Mouse (Mus musculus) MEL (cell line): Measurements from ENCODE around the gene Gdf1. TPM values are rescaled to one million over a fixed set of nuclear protein-coding genes. Genes with fewer than 3 reads are reported as not detected.

Experiments
- DNase-seq: peaks from one replicate; pipeline ENCODE4 v3.0.0; 2011; ENCODE audit warnings: low read depth, low spot score
- H3K27ac ChIP-seq: 2 replicates; pipeline ENCODE4 v1.5.1; 2012; ENCODE audit warnings: low read depth, mild to moderate bottlenecking, control low read depth, low read length, moderate library complexity; ENCODE audit not compliant: control insufficient read depth
- H3K27me3 ChIP-seq, 2 experiments: fragments of 150-350 bp in 1 of 2; sonication (generic) in 1 of 2; 2 replicates each; pipeline ENCODE4 v1.6.1; 2012; ENCODE audit warnings: low read length in 2 of 2, mild to moderate bottlenecking in 2 of 2, improper control_type of control experiment in 1 of 2, moderate library complexity in 1 of 2; ENCODE audit not compliant: insufficient read depth in 2 of 2, control insufficient read depth in 1 of 2
- H3K36me3 ChIP-seq, 2 experiments: 2 replicates each; pipeline ENCODE4 v1.6.1; 2012 to 2014; ENCODE audit warnings: low read length in 2 of 2, improper control_type of control experiment in 1 of 2, inconsistent platforms in 1 of 2, mild to moderate bottlenecking in 1 of 2; ENCODE audit not compliant: insufficient read depth in 2 of 2, control insufficient read depth in 1 of 2
- H3K4me1 ChIP-seq, 2 experiments: fragments of 150-350 bp in 1 of 2; sonication (generic) in 1 of 2; 2 replicates each; pipeline ENCODE4 v1.6.1; 2012; ENCODE audit warnings: low read length in 2 of 2, improper control_type of control experiment in 1 of 2, mild to moderate bottlenecking in 1 of 2; ENCODE audit not compliant: insufficient read depth in 2 of 2, control insufficient read depth in 1 of 2
- H3K4me3 ChIP-seq, 2 experiments: fragments of 150-350 bp in 1 of 2; sonication (generic) in 1 of 2; 2 replicates each; pipeline ENCODE4 v1.5.1; 2012; ENCODE audit warnings: low read depth in 2 of 2, low read length in 2 of 2, mild to moderate bottlenecking in 2 of 2, moderate library complexity in 2 of 2, control low read depth in 1 of 2, improper control_type of control experiment in 1 of 2; ENCODE audit not compliant: control insufficient read depth in 1 of 2, insufficient read depth in 1 of 2
- H3K79me2 ChIP-seq: 2 replicates; pipeline ENCODE4 v1.6.1; 2012; ENCODE audit warnings: mild to moderate bottlenecking, low read length, moderate library complexity; ENCODE audit not compliant: control insufficient read depth, poor library complexity, insufficient read depth
- H3K9ac ChIP-seq: 2 replicates; pipeline ENCODE4 v1.6.1; 2012; ENCODE audit warnings: low read depth, mild to moderate bottlenecking, control low read depth, low read length, moderate library complexity; ENCODE audit not compliant: control insufficient read depth, poor library complexity, severe bottlenecking
- H3K9me3 ChIP-seq: fragments of 150-350 bp; sonication (generic); replicated peaks from 2 replicates; pipeline ENCODE4 v1.6.1; 2012; ENCODE audit warnings: mild to moderate bottlenecking, low read length, improper control_type of control experiment, moderate library complexity; ENCODE audit not compliant: insufficient read depth
- CHD2 ChIP-seq: IDR thresholded peaks from 2 replicates; pipeline ENCODE4 v1.6.1; 2011; ENCODE audit warnings: low read length, improper control_type of control experiment
- CTCF ChIP-seq, 3 experiments: IDR thresholded peaks in 2 of 3; conservative IDR thresholded peaks in 1 of 3; 2 replicates each; pipeline ENCODE4 v1.5.1; 2011 to 2012; ENCODE audit warnings: low read length in 3 of 3, low read depth in 2 of 3, mild to moderate bottlenecking in 2 of 3, improper control_type of control experiment in 1 of 3, inconsistent platforms in 1 of 3, mixed read lengths in 1 of 3, moderate library complexity in 1 of 3; ENCODE audit not compliant: control insufficient read depth in 1 of 3, insufficient read depth in 1 of 3, poor library complexity in 1 of 3, severe bottlenecking in 1 of 3
- E2F4 ChIP-seq: IDR thresholded peaks from 2 replicates; pipeline ENCODE4 v1.6.1; 2011; ENCODE audit warnings: low read depth, low read length, improper control_type of control experiment, borderline replicate concordance
- ELF1 ChIP-seq: IDR thresholded peaks from 2 replicates; pipeline ENCODE4 v1.6.1; 2014; ENCODE audit warnings: low read depth, mild to moderate bottlenecking, inconsistent platforms, low read length, improper control_type of control experiment, moderate library complexity
- EP300 ChIP-seq, 2 experiments: IDR thresholded peaks; 2 replicates each; pipeline ENCODE4 v1.6.1; 2011; ENCODE audit warnings: improper control_type of control experiment in 2 of 2, low read length in 2 of 2, low read depth in 1 of 2, mild to moderate bottlenecking in 1 of 2
- ETS1 ChIP-seq: IDR thresholded peaks from 2 replicates; pipeline ENCODE4 v1.6.1; 2012; ENCODE audit warnings: low read depth, mild to moderate bottlenecking, inconsistent platforms, low read length, improper control_type of control experiment, moderate library complexity
- GABPA ChIP-seq: IDR thresholded peaks from 2 replicates; pipeline ENCODE4 v1.6.1; 2012; ENCODE audit warnings: low read depth, mild to moderate bottlenecking, inconsistent platforms, low read length, improper control_type of control experiment, moderate library complexity
- GATA1 ChIP-seq: IDR thresholded peaks from 2 replicates; pipeline ENCODE4 v1.6.1; 2011; ENCODE audit warnings: low read depth, low read length, improper control_type of control experiment
- HCFC1 ChIP-seq: IDR thresholded peaks from 2 replicates; pipeline ENCODE4 v1.6.1; 2012; ENCODE audit warnings: low read depth, mild to moderate bottlenecking, inconsistent platforms, low read length, improper control_type of control experiment, moderate library complexity
- JUND ChIP-seq: IDR thresholded peaks from 2 replicates; pipeline ENCODE4 v1.6.1; 2011; ENCODE audit warnings: low read depth, mild to moderate bottlenecking, improper control_type of control experiment, low read length
- KAT2A ChIP-seq: conservative IDR thresholded peaks from 2 replicates; pipeline ENCODE4 v1.6.1; 2012; ENCODE audit warnings: low read depth, low read length, improper control_type of control experiment, inconsistent platforms
- MAFK ChIP-seq: IDR thresholded peaks from 2 replicates; pipeline ENCODE4 v1.6.1; 2011; ENCODE audit warnings: low read depth, mild to moderate bottlenecking, low read length, improper control_type of control experiment, borderline replicate concordance
- MAX ChIP-seq: IDR thresholded peaks from 2 replicates; pipeline ENCODE4 v1.6.1; 2011; ENCODE audit warnings: low read length, improper control_type of control experiment
- MAZ ChIP-seq: IDR thresholded peaks from 2 replicates; pipeline ENCODE4 v1.6.1; 2012; ENCODE audit warnings: low read depth, mild to moderate bottlenecking, inconsistent platforms, low read length, improper control_type of control experiment
- MXI1 ChIP-seq: IDR thresholded peaks from 2 replicates; pipeline ENCODE4 v1.6.1; 2011; ENCODE audit warnings: mild to moderate bottlenecking, low read depth, low read length, improper control_type of control experiment
- MYC ChIP-seq: IDR thresholded peaks from 2 replicates; pipeline ENCODE4 v1.6.1; 2011; ENCODE audit warnings: low read depth, mild to moderate bottlenecking, low read length, improper control_type of control experiment, moderate library complexity
- NELFE ChIP-seq: IDR thresholded peaks from 2 replicates; pipeline ENCODE4 v1.6.1; 2011; ENCODE audit warnings: low read depth, low read length, improper control_type of control experiment
- NRF1 ChIP-seq: IDR thresholded peaks from 2 replicates; pipeline ENCODE4 v1.6.1; 2014; ENCODE audit warnings: low read depth, mild to moderate bottlenecking, inconsistent platforms, low read length, improper control_type of control experiment, moderate library complexity; ENCODE audit not compliant: poor library complexity, insufficient read depth, severe bottlenecking
- POLR2A ChIP-seq, 2 experiments: IDR thresholded peaks; 2 replicates each; pipeline ENCODE4 v1.6.1; 2011 to 2012; ENCODE audit warnings: low read length in 2 of 2, mild to moderate bottlenecking in 2 of 2, control low read depth in 1 of 2, improper control_type of control experiment in 1 of 2, low read depth in 1 of 2, moderate library complexity in 1 of 2; ENCODE audit not compliant: control insufficient read depth in 1 of 2, insufficient read depth in 1 of 2, poor library complexity in 1 of 2
- POLR2AphosphoS2 ChIP-seq: IDR thresholded peaks from 2 replicates; pipeline ENCODE4 v1.6.1; 2011; ENCODE audit warnings: low read length, improper control_type of control experiment
- RAD21 ChIP-seq: IDR thresholded peaks from 2 replicates; pipeline ENCODE4 v1.6.1; 2011; ENCODE audit warnings: mild to moderate bottlenecking, low read depth, low read length, improper control_type of control experiment
- SMC3 ChIP-seq: IDR thresholded peaks from 2 replicates; pipeline ENCODE4 v1.6.1; 2011; ENCODE audit warnings: low read depth, low read length, improper control_type of control experiment
- TAL1 ChIP-seq: IDR thresholded peaks from 2 replicates; pipeline ENCODE4 v1.6.1; 2012; ENCODE audit warnings: mild to moderate bottlenecking, inconsistent platforms, low read length, moderate library complexity, mixed read lengths
- TBP ChIP-seq: IDR thresholded peaks from 2 replicates; pipeline ENCODE4 v1.8.0; 2011; ENCODE audit warnings: low read depth, low read length, improper control_type of control experiment
- TCF12 ChIP-seq: IDR thresholded peaks from 2 replicates; pipeline ENCODE4 v1.6.1; 2014; ENCODE audit warnings: low read depth, mild to moderate bottlenecking, inconsistent platforms, low read length, improper control_type of control experiment, moderate library complexity
- UBTF ChIP-seq: IDR thresholded peaks from 2 replicates; pipeline ENCODE4 v1.6.1; 2012; ENCODE audit warnings: low read depth, mild to moderate bottlenecking, inconsistent platforms, low read length, improper control_type of control experiment, moderate library complexity, borderline replicate concordance; ENCODE audit not compliant: insufficient read depth
- USF1 ChIP-seq: IDR thresholded peaks from 2 replicates; pipeline ENCODE4 v1.6.1; 2014; ENCODE audit warnings: low read depth, mild to moderate bottlenecking, inconsistent platforms, low read length, improper control_type of control experiment, moderate library complexity
- ZC3H11A ChIP-seq: IDR thresholded peaks from 2 replicates; pipeline ENCODE4 v1.6.1; 2012; ENCODE audit warnings: low read depth, mild to moderate bottlenecking, inconsistent platforms, low read length, improper control_type of control experiment
- ZKSCAN1 ChIP-seq: IDR thresholded peaks from 2 replicates; pipeline ENCODE4 v1.6.1; 2012; ENCODE audit warnings: low read depth, mild to moderate bottlenecking, inconsistent platforms, low read length, improper control_type of control experiment, moderate library complexity
- ZMIZ1 ChIP-seq: IDR thresholded peaks from 2 replicates; pipeline ENCODE4 v1.6.1; 2012; ENCODE audit warnings: low read depth, mild to moderate bottlenecking, inconsistent platforms, low read length, improper control_type of control experiment, moderate library complexity
- ZNF384 ChIP-seq: IDR thresholded peaks from 2 replicates; pipeline ENCODE4 v1.6.1; 2012; ENCODE audit warnings: low read depth, mild to moderate bottlenecking, inconsistent platforms, low read length, improper control_type of control experiment
- polyA plus RNA-seq, 2 experiments: library from polyadenylated mRNA; stranded (reverse) in 1 of 2; unstranded in 1 of 2; fragments of >175 nt in 1 of 2; fragments of >200 nt in 1 of 2; gene quantifications; 2 replicates each; pipeline versions ENCODE4 v1.2.1 to v1.2.4; 2012; ENCODE audit warnings: low replicate concordance in 2 of 2, low read depth in 1 of 2; ENCODE audit not compliant: insufficient read length in 2 of 2, insufficient read depth in 1 of 2, missing spikeins in 1 of 2
- total RNA-seq: library from RNA; depleted of rRNA; stranded (reverse); fragments of 300-350 nt; gene quantifications from 2 replicates; pipeline ENCODE4 v1.2.3, GENCODE M21; 2012

The Gdf1 gene
- total and polyA plus RNA-seq, 3 experiments, result 1.9 to 2.6 TPM; not detected in 1

GRCm38 (mm10) chr8:70282603-70283135 lies 46.9 kb upstream of the Gdf1 start, which contains the start of gene Homer3:
TSS of gene Homer3 (plus strand) at chr8:70282827.
- Histone ChIP-seq H3K27me3 (no peaks in the 10 kb centered on the region), H3K9me3 (no peaks in the 10 kb centered on the region), H3K4me1 (peaks cover 0 to 10% of the 10 kb centered on the region in 2 experiments; a peak in 3 of 4 replicates), H3K27ac (peak within 1 kb of the TSS; percentile 39; the same call in 1 of the 2 replicates), H3K79me2 (peaks cover 5% of the 10 kb centered on the region; the same call in 1 of the 2 replicates), H3K4me3 (peak within 1 kb of the TSS; percentile 89 to 90), H3K36me3 (peaks cover 0 to 2% of the 10 kb centered on the region in 2 experiments; a peak in 2 of 4 replicates), H3K9ac (peak within 1 kb of the TSS; percentile 97)
- TF ChIP-seq KAT2A (no peak; the same call in 1 of the 2 replicates), MAFK (no peak), GABPA (no peak), RAD21 (no peak; the same call in 1 of the 2 replicates), ETS1 (peak; percentile 36; the same call in 1 of the 2 replicates), JUND (no peak), EP300 (IDR thresholded peaks at IDR 0.05; ENCODE audit: low read depth in 1 of 2, low read length in 2 of 2) (peak in 1 of 2 experiments; percentile 43; a peak in 2 of 4 replicates), SMC3 (peak; percentile 46), POLR2A (IDR thresholded peaks at IDR 0.05; ENCODE audit: control insufficient read depth in 1 of 2, insufficient read depth in 1 of 2, low read depth in 1 of 2, low read length in 2 of 2, poor library complexity in 1 of 2) (peak; percentile 35 to 76; a peak in 3 of 4 replicates), ZNF384 (0 out of 2 replicates have a peak, but pooled peaks have one; percentile 18), MAX (no peak), ELF1 (peak; percentile 78), MAZ (peak; percentile 99), TAL1 (no peak), ZMIZ1 (0 out of 2 replicates have a peak, but pooled peaks have one; percentile 40), USF1 (no peak), ZC3H11A (peak; percentile 1; the same call in 1 of the 2 replicates), MYC (no peak), POLR2AphosphoS2 (no peak), GATA1 (no peak), NELFE (peak; percentile 62; the same call in 1 of the 2 replicates), CTCF (IDR thresholded peaks at IDR 0.05 in 2 of 3, conservative IDR thresholded peaks at IDR 0.05 in 1 of 3; ENCODE audit: control insufficient read depth in 1 of 3, insufficient read depth in 1 of 3, low read depth in 2 of 3, low read length in 3 of 3, poor library complexity in 1 of 3, severe bottlenecking in 1 of 3) (peak in 2 of 3 experiments; percentile 81 to 99; a peak in 5 of 6 replicates), TBP (no peak), E2F4 (no peak), NRF1 (peak; percentile 46; the same call in 1 of the 2 replicates), ZKSCAN1 (no peak), UBTF (peak; percentile 52; the same call in 1 of the 2 replicates), MXI1 (peak; percentile 42; the same call in 1 of the 2 replicates), CHD2 (peak; percentile 58; the same call in 1 of the 2 replicates), HCFC1 (peak; percentile 81), TCF12 (peak; percentile 43)
- peak; percentile 94 for DNase-seq
